Mouse (Mus musculus) embryonic stem cell, embryonic (primary cell): ENCODE results near the gene Polg.

Experiments used
- CTCF ChIA-PET, 4 experiments: fragments of 300-600 bp in 2 of 4; fragments of 350-600 bp in 2 of 4; sonication (Branson Sonifier 250); formaldehyde crosslinking; loops; one replicate each; lab custom pipeline; 2022; ENCODE audit warnings: inconsistent platforms in 2 of 4; lab: Charles Lee
- POLR2A ChIA-PET, 4 experiments: fragments of 300-600 bp in 2 of 4; fragments of 350-600 bp in 2 of 4; sonication (Branson Sonifier 250); formaldehyde crosslinking; loops; one replicate each; lab custom pipeline; 2022; ENCODE audit warnings: antibody characterized with exemption in 4 of 4, inconsistent platforms in 1 of 4; lab: Charles Lee

Polg gene

DNA sequence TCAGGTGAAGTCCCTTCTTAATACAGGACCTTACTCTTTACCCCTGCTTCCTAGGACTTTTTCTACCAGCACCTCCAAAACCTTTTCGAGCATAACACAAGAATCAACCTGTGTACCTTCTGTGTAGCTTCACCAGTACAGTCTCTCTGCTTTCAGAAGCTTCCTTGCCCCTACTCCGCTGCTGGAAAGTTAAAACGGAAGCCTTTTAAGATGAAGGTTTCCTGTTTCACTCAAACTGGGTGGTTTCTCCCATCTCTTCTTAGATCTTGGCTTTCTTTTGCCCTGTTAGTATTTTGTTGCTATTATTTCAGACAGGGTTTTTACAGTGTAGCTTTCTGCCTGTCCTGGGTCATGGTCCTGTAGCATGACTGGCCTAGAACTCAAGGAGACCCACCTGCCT lies 18.7 kb downstream of the Polg start:
- ChIA-PET CTCF (no interaction called here), POLR2A (interaction anchor here in 2 of 4 experiments (0.6 to 5.2 kb wide), 8 partner anchors 9 to 303 kb away, joined by 3 to 31 read pairs (median 4); no protein-coding TSS in a partner anchor)

GRCm38 (mm10) chr7:79447048-79447447 lies 19.1 kb downstream of the Polg start:
- POLR2A ChIA-PET: interaction anchor here in 2 of 4 experiments (0.6 to 5.2 kb wide), 8 partner anchors 12 to 303 kb away, joined by 3 to 31 read pairs (median 4); no protein-coding TSS in a partner anchor
- CTCF ChIA-PET: no interaction called here

- ChIA-PET POLR2A (interaction anchor here in 2 of 4 experiments (1.2 to 1.9 kb wide), 3 partner anchors 15 to 19 kb away, joined by 3 to 6 read pairs (median 5); no protein-coding TSS in a partner anchor), CTCF (interaction anchor here in 1 of 4 experiments (0.5 kb wide), 1 partner anchor 555 kb away, joined by 3 read pairs; no protein-coding TSS in a partner anchor)
Measured at GRCm38 (mm10) chr7:79440035-79440434, 26.1 kb downstream of the Polg start.

- POLR2A ChIA-PET: interaction anchor here in 3 of 4 experiments (0.6 to 6.8 kb wide), 13 partner anchors 10 to 149 kb away, joined by 3 to 58 read pairs (median 3); partner anchors contain the start of gene Fanci (in 1 of the 3)
- CTCF ChIA-PET: interaction anchor here in 1 of 4 experiments (0.9 kb wide), 1 partner anchor 46 kb away, joined by 3 read pairs; no protein-coding TSS in a partner anchor
Measured at GRCm38 (mm10) chr7:79428243-79428642, 37.9 kb downstream of the Polg start.

DNA sequence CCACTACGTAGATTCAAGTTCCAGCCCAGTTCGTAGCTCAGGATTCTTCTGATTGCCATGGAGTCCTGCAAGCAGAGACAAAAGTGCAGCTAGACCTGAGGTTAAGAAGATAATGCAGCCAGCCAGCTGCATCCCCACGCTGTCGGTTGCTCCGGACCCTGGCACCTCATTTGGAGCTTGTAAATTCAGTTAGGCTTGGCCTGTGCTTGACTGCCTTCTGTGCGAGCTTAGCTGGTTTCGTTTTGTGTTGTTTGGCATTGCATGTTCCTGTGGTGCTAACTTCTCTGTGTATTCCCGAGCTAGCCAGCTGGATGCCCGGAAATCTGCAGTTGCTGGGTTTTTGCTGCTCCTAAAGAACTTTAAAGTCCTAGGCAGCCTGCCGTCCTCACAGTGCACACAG lies 40.4 kb downstream of the Polg start:
- POLR2A ChIA-PET: interaction anchor here in 3 of 4 experiments (0.5 to 6.8 kb wide), 24 partner anchors 8 to 150 kb away, joined by 3 to 58 read pairs (median 5); partner anchors contain the start of gene Fanci (in 1 of the 3)
- CTCF ChIA-PET: interaction anchor here in 2 of 4 experiments (0.5 to 1.5 kb wide), 3 partner anchors 30 to 80 kb away, joined by 3 to 4 read pairs (median 4); no protein-coding TSS in a partner anchor

GRCm38 (mm10) chr7:79422876-79423275 lies 43.3 kb downstream of the Polg start:
- ChIA-PET POLR2A (interaction anchor here in 1 of 4 experiments (0.6 to 1.5 kb wide), 3 partner anchors 13 to 154 kb away, joined by 3 read pairs; no protein-coding TSS in a partner anchor), CTCF (no interaction called here)

DNA sequence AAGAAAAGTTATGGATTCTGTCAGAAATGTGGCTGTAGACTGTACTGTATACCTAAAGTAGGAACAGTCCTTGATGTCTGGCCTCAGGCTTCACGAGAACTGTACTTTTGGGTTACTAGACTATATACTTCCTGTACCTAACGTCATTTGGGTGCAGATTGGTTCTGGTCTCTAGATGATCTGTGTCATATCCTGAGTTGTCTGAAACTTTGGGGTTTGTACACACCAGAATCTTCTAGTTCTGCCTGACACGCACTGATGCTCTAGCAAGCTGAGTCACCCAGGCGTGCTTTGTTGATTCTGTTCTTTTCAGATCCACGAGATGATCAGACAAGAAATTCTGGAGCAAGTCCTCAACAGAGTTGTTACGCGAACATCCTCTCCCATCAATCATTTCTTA lies 46.2 kb downstream of the Polg start:
- ChIA-PET CTCF (no interaction called here), POLR2A (no interaction called here)

DNA sequence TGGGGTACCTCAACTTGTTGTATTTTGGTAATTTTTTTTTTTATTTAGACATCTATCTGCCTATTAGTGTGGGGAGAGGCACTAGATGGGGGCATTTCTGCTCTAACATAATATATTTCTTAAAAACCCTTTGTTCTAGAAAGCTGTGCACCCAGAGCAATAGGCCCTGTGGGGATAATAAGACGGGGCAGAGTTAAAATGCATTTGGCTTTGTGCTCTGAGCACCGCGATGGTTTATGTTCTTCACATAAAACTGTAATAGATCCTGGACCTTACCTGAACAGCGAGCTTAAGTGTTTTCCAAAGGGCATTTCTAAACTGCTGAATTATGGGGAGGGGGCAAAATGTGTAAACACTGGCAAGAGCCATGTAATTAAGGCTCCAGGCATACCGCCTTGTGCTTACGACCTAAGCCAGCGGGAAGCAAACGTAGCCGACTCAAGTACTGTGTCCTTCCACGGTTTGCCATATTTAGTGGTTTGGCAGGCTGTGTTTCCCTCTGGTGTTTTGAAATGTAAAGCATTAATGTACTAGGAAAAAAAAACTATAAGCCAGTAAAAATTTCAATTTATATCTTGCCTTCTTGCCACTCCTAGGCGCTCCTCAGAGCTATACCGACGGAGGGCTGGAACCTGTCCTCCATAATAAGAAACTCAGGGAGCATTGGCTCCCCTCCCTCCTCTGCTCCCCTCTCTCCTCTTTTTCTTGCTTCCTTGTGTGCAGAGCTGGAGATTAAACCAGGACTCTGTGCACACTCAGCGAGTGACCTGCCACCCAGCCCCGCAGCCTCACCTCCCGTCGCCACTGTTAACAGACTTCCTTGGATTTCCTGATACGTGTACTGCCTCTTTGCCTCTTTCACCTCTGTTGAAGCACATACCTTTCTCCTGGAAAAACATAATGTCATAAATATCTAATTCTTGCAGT lies 51.5 kb downstream of the Polg start:
- CTCF ChIA-PET: interaction anchor here in 1 of 4 experiments (0.6 kb wide), 1 partner anchor 69 kb away, joined by 3 read pairs; no protein-coding TSS in a partner anchor
- POLR2A ChIA-PET: interaction anchor here in 3 of 4 experiments (0.7 to 3.3 kb wide), 7 partner anchors 9 to 745 kb away, joined by 3 to 13 read pairs (median 4); no protein-coding TSS in a partner anchor

DNA sequence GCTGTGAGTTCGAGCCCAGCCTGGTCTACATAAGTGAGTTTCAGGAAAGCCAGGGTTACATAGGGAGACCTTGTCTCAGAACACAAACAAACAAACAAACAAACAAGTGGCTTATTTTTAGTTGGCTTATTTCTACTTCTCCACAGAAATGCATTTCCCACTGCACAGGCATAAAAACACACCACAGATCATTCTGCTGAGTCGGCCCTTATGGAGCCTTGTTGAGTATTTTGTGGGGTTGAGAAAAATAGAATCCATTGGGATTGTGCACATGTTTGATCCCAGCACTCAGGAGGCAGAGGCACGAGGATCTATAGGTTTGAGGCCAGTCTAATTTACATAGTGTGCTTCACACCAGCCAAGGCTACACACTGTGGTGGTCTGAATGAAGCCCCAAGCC lies 65.9 kb downstream of the Polg start:
- ChIA-PET CTCF (no interaction called here), POLR2A (interaction anchor here in 1 of 4 experiments (9.5 kb wide), 1 partner anchor 28 kb away, joined by 58 read pairs; no protein-coding TSS in a partner anchor)

DNA sequence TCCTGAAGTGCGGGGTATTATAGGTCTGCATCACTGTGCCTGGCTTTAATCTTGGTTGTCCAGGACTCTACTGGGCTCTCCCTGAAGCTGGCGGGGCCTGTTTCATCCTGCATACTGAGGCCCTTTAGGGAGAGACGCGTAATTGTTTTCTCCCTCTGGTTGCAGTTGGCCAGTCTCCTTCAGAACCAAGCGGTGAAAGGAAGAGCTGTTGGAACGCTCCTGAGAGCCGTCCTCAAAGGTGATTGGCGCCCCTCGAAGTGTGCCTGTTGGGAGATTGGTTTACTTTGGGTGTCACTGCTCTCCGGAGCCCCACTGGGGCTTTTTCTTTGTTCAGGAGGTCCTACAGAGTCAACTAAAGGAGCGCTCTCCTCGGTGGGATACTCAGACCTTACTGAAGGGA lies 67.2 kb downstream of the Polg start:
- POLR2A ChIA-PET: interaction anchor here (0.7 to 9.5 kb wide), 53 partner anchors 8 to 731 kb away, joined by 3 to 58 read pairs (median 4); partner anchors contain the start of genes Rlbp1 (in 3 of the 4) and Ticrr (in 3 of the 4)

GRCm38 (mm10) chr7:79398426-79398825 lies 67.7 kb downstream of the Polg start:
- POLR2A ChIA-PET: interaction anchor here (0.6 to 9.5 kb wide), 59 partner anchors 9 to 732 kb away, joined by 3 to 58 read pairs (median 4); partner anchors contain the start of genes Rlbp1 (in 3 of the 4), Ticrr (in 3 of the 4) and Abhd2 (in 1 of the 4)
- CTCF ChIA-PET: interaction anchor here in 3 of 4 experiments (0.5 to 1.8 kb wide), 5 partner anchors 12 to 170 kb away, joined by 3 to 5 read pairs (median 4); partner anchors contain the start of gene Rlbp1 (in 1 of the 3)

More for the DNA sequence above, 67.2 kb downstream of the Polg start:
- CTCF ChIA-PET: interaction anchor here in 2 of 4 experiments (0.5 to 1.8 kb wide), 5 partner anchors 13 to 170 kb away, joined by 3 to 5 read pairs (median 4); partner anchors contain the start of gene Rlbp1 (in 1 of the 2)

- POLR2A ChIA-PET: interaction anchor here (0.5 to 9.5 kb wide), 34 partner anchors 9 to 611 kb away, joined by 3 to 58 read pairs (median 6); partner anchors contain the start of genes Rlbp1 (in 3 of the 4), Abhd2 (in 1 of the 4) and Ticrr (in 1 of the 4)
- CTCF ChIA-PET: interaction anchor here in 2 of 4 experiments (1.2 to 1.8 kb wide), 2 partner anchors 15 to 169 kb away, joined by 3 to 4 read pairs; no protein-coding TSS in a partner anchor
Measured at GRCm38 (mm10) chr7:79397446-79397963, 68.7 kb downstream of the Polg start.
